Mouse (Mus musculus): ENCODE results near the gene Lypd1. TPM values are rescaled to one million over a fixed set of nuclear protein-coding genes. Genes with fewer than 3 reads are reported as not detected.

Gene Lypd1
- 0.11 TPM in 1 of 2 replicates, not detected in the other for polyA plus RNA-seq (2012; rRNA removed)

GRCm38 (mm10) chr1:125912601-125913600 lies at the start of gene Lypd1:
Gene Lypd1, minus strand, starts transcription at chr1:125913101.
- Histone ChIP-seq H3K4me3 (ENCODE audit: control insufficient read depth, low read depth, low read length) (peak within 1 kb of the TSS; percentile 36; the same call in 1 of the 2 replicates), H3K36me3 (ENCODE audit: control insufficient read depth, insufficient read depth, low read length) (no peaks in the 10 kb centered on the region), H3K27me3 (ENCODE audit: control insufficient read depth, insufficient read depth, low read length) (no peaks in the 10 kb centered on the region), H3K27ac (ENCODE audit: control insufficient read depth, insufficient read depth, low read depth, low read length) (no peak within 1 kb of the TSS), H3K4me1 (ENCODE audit: control insufficient read depth, insufficient read depth, low read length) (peaks cover 13% of the 10 kb centered on the region)
- TF ChIP-seq POLR2A (IDR thresholded peaks at IDR 0.05; ENCODE audit: control insufficient read depth, low read depth, low read length) (no peak), CTCF (IDR thresholded peaks at IDR 0.05; ENCODE audit: control insufficient read depth, insufficient read depth, insufficient replicate concordance, low read depth, low read length) (no peak)

- H3K4me3 ChIP-seq (ENCODE audit: control insufficient read depth, low read depth, low read length) = no peak overlapping the region
- no peak overlapping the region for H3K27ac ChIP-seq (ENCODE audit: control insufficient read depth, insufficient read depth, low read depth, low read length)
- TF ChIP-seq POLR2A (IDR thresholded peaks at IDR 0.05; ENCODE audit: control insufficient read depth, low read depth, low read length) (no peak), CTCF (IDR thresholded peaks at IDR 0.05; ENCODE audit: control insufficient read depth, insufficient read depth, insufficient replicate concordance, low read depth, low read length) (no peak)
- no peaks in the 10 kb centered on the region for H3K4me1 ChIP-seq (ENCODE audit: control insufficient read depth, insufficient read depth, low read length)
- no peaks in the 10 kb centered on the region for H3K36me3 ChIP-seq (ENCODE audit: control insufficient read depth, insufficient read depth, low read length)
- H3K27me3 ChIP-seq (ENCODE audit: control insufficient read depth, insufficient read depth, low read length) = no peaks in the 10 kb centered on the region
Observed at GRCm38 (mm10) chr1:125951026-125951425, 38.1 kb upstream of the Lypd1 start.

DNA sequence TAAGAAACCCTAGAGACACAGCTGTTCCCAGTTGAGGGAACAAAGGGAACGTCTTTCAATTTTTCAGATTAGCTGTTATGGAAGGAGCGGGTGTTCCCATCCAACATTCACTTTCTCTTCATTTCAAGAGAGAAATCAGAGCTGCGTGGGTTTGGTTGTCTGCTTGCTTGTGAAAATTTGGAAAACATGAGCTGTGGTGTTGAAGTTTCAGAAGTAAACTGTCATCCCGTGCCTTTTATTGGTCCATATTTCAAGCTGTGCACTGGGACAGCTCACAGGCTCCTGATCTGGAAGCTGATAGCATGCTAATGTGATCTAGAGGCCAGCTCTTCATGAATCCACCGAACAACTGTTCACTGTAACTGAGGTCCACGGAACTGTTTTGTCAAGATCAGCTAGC lies 36.2 kb upstream of the Lypd1 start:
- H3K27me3 ChIP-seq (ENCODE audit: control insufficient read depth, insufficient read depth, low read length) = no peaks in the 10 kb centered on the region
- H3K27ac ChIP-seq (ENCODE audit: control insufficient read depth, insufficient read depth, low read depth, low read length) = no peak overlapping the region
- TF ChIP-seq POLR2A (IDR thresholded peaks at IDR 0.05; ENCODE audit: control insufficient read depth, low read depth, low read length) = no peak
- no peak for TF ChIP-seq CTCF (IDR thresholded peaks at IDR 0.05; ENCODE audit: control insufficient read depth, insufficient read depth, insufficient replicate concordance, low read depth, low read length)
- H3K36me3 ChIP-seq (ENCODE audit: control insufficient read depth, insufficient read depth, low read length) = no peaks in the 10 kb centered on the region
- H3K4me1 ChIP-seq (ENCODE audit: control insufficient read depth, insufficient read depth, low read length) = no peaks in the 10 kb centered on the region
- no peak overlapping the region for H3K4me3 ChIP-seq (ENCODE audit: control insufficient read depth, low read depth, low read length)

DNA sequence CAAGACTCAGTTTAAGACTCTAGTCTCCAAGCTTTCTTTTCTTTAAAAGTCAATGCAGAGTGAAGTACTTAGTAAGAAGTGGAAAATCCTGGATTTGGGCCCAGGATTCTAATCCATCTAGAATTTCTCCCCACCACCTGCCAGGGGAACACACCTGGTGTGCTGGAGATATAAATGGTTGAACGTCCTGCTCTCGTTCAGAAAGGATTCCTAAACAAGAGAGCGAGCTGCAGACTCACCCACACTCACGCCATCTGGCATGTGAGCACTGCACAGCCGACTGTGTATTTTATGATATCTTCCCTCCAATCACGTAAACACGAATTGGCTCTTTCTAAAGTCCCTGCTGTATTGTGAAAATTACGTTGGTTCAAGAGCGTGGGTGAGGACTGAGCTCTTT lies 32.2 kb upstream of the Lypd1 start:
- no peaks in the 10 kb centered on the region for H3K36me3 ChIP-seq (ENCODE audit: control insufficient read depth, insufficient read depth, low read length)

GRCm38 (mm10) chr1:125943305-125943704 lies 30.4 kb upstream of the Lypd1 start:
- TF ChIP-seq POLR2A (IDR thresholded peaks at IDR 0.05; ENCODE audit: control insufficient read depth, low read depth, low read length) = no peak
- Histone ChIP-seq H3K36me3 (ENCODE audit: control insufficient read depth, insufficient read depth, low read length) (no peaks in the 10 kb centered on the region), H3K27ac (ENCODE audit: control insufficient read depth, insufficient read depth, low read depth, low read length) (no peak overlapping the region), H3K27me3 (ENCODE audit: control insufficient read depth, insufficient read depth, low read length) (no peaks in the 10 kb centered on the region), H3K4me1 (ENCODE audit: control insufficient read depth, insufficient read depth, low read length) (no peaks in the 10 kb centered on the region), H3K4me3 (ENCODE audit: control insufficient read depth, low read depth, low read length) (no peak overlapping the region)

More for the DNA sequence above, 32.2 kb upstream of the Lypd1 start:
- Histone ChIP-seq H3K27me3 (ENCODE audit: control insufficient read depth, insufficient read depth, low read length) (no peaks in the 10 kb centered on the region), H3K4me1 (ENCODE audit: control insufficient read depth, insufficient read depth, low read length) (no peaks in the 10 kb centered on the region), H3K4me3 (ENCODE audit: control insufficient read depth, low read depth, low read length) (no peak overlapping the region), H3K27ac (ENCODE audit: control insufficient read depth, insufficient read depth, low read depth, low read length) (no peak overlapping the region)
- TF ChIP-seq POLR2A (IDR thresholded peaks at IDR 0.05; ENCODE audit: control insufficient read depth, low read depth, low read length) = no peak
- TF ChIP-seq CTCF (IDR thresholded peaks at IDR 0.05; ENCODE audit: control insufficient read depth, insufficient read depth, insufficient replicate concordance, low read depth, low read length) = no peak

DNA sequence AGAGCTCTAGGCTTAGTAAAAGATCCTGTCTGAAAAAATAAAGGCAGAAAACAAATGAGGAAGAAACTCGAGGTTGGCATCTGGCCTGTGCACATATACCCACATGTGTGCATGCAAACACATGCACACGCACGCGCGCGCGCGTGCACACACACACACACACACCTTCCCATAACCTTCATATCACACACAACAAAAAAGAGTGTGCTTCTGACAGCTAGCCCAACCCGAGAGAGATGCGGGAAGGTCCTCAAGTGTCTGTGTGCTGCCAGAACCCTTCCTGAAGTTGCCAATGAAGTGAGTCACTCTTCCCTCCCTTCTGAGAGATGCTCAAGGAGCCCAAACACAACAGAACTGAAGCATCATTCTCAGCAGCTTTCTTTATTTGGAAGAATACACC lies 12.6 kb upstream of the Lypd1 start:
- TF ChIP-seq POLR2A (IDR thresholded peaks at IDR 0.05; ENCODE audit: control insufficient read depth, low read depth, low read length) = no peak
- TF ChIP-seq CTCF (IDR thresholded peaks at IDR 0.05; ENCODE audit: control insufficient read depth, insufficient read depth, insufficient replicate concordance, low read depth, low read length) = no peak
- H3K36me3 ChIP-seq (ENCODE audit: control insufficient read depth, insufficient read depth, low read length) = no peaks in the 10 kb centered on the region
- H3K4me3 ChIP-seq (ENCODE audit: control insufficient read depth, low read depth, low read length) = no peak overlapping the region
- H3K27me3 ChIP-seq (ENCODE audit: control insufficient read depth, insufficient read depth, low read length) = no peaks in the 10 kb centered on the region
- H3K27ac ChIP-seq (ENCODE audit: control insufficient read depth, insufficient read depth, low read depth, low read length) = no peak overlapping the region
- H3K4me1 ChIP-seq (ENCODE audit: control insufficient read depth, insufficient read depth, low read length) = no peaks in the 10 kb centered on the region

- no peak overlapping the region for H3K27ac ChIP-seq (ENCODE audit: control insufficient read depth, insufficient read depth, low read depth, low read length)
Observed at GRCm38 (mm10) chr1:125923062-125923461, 10.2 kb upstream of the Lypd1 start.

More at GRCm38 (mm10) chr1:125923062-125923461, 10.2 kb upstream of the Lypd1 start:
- TF ChIP-seq CTCF (IDR thresholded peaks at IDR 0.05; ENCODE audit: control insufficient read depth, insufficient read depth, insufficient replicate concordance, low read depth, low read length) = no peak
- TF ChIP-seq POLR2A (IDR thresholded peaks at IDR 0.05; ENCODE audit: control insufficient read depth, low read depth, low read length) = no peak
- Histone ChIP-seq H3K4me3 (ENCODE audit: control insufficient read depth, low read depth, low read length) (no peak overlapping the region), H3K36me3 (ENCODE audit: control insufficient read depth, insufficient read depth, low read length) (no peaks in the 10 kb centered on the region), H3K4me1 (ENCODE audit: control insufficient read depth, insufficient read depth, low read length) (no peaks in the 10 kb centered on the region), H3K27me3 (ENCODE audit: control insufficient read depth, insufficient read depth, low read length) (no peaks in the 10 kb centered on the region)

Data from testis, adult 2 months (tissue).